Mouse (Mus musculus) liver, postnatal 0 days (tissue): ENCODE data around the gene Tacr2. TPM values are rescaled to one million over a fixed set of nuclear protein-coding genes. Genes with fewer than 3 reads are reported as not detected.
A peak's percentile ranks its signal among the peaks of the same experiment; 100 is the strongest.

Source experiments
- ATAC-seq: fragments of 200-750 bp; cut with Nextera tagmentation; 2 replicates; pipeline ENCODE4 v1.8.0; 2017; ENCODE audit warnings: mild to moderate bottlenecking, moderate library complexity
- DNase-seq: peaks from one replicate; pipeline ENCODE4 v3.0.0-alpha.2; 2016
- H3K27ac ChIP-seq: fragments of 300-500 bp; sonication (generic); 2 replicates; pipeline ENCODE4 v1.5.1; 2014; ENCODE audit warnings: antibody characterized with exemption, moderate library complexity, mild to moderate bottlenecking, low read depth
- H3K27me3 ChIP-seq: fragments of 300-500 bp; sonication (generic); 2 replicates; pipeline ENCODE4 v1.6.1; 2014; ENCODE audit warnings: low read length, control low read depth, mixed read lengths; ENCODE audit not compliant: insufficient read depth
- H3K36me3 ChIP-seq: fragments of 300-500 bp; sonication (generic); replicated peaks from 2 replicates; pipeline ENCODE4 v1.6.1; 2014; ENCODE audit warnings: mild to moderate bottlenecking, control low read depth, low read length, moderate library complexity, mixed read lengths; ENCODE audit not compliant: insufficient read depth
- H3K4me1 ChIP-seq: fragments of 300-500 bp; sonication (generic); 2 replicates; pipeline ENCODE4 v1.6.1; 2014; ENCODE audit warnings: antibody characterized with exemption, mild to moderate bottlenecking, control low read depth; ENCODE audit not compliant: insufficient read depth
- H3K4me2 ChIP-seq: fragments of 300-500 bp; sonication (generic); 2 replicates; pipeline ENCODE4 v1.6.1; 2014; ENCODE audit warnings: low read depth, mild to moderate bottlenecking, low read length, moderate library complexity, mixed read lengths
- H3K4me3 ChIP-seq: fragments of 300-500 bp; sonication (generic); 2 replicates; pipeline ENCODE4 v1.5.1; 2014; ENCODE audit warnings: low read depth, low read length
- H3K9ac ChIP-seq: fragments of 300-500 bp; sonication (generic); replicated peaks from 2 replicates; pipeline ENCODE4 v1.6.1; 2014; ENCODE audit warnings: mild to moderate bottlenecking, moderate library complexity
- H3K9me3 ChIP-seq: fragments of 300-500 bp; sonication (generic); 2 replicates; pipeline ENCODE4 v1.6.1; 2016; ENCODE audit warnings: mild to moderate bottlenecking, control low read depth, low read length, mixed read lengths
- CTCF ChIP-seq: sonication (generic); IDR thresholded peaks from 2 replicates; pipeline ENCODE4 v1.5.1; 2016; ENCODE audit warnings: antibody characterized with exemption, low read depth
- EP300 ChIP-seq: IDR thresholded peaks from 2 replicates; pipeline ENCODE4 v1.6.1; 2016; ENCODE audit warnings: antibody characterized with exemption, low read depth, mild to moderate bottlenecking
- WGBS: fragments of 180-500 bp; shearing (Covaris S2); extraction: QIAGEN DNeasy Blood & Tissue Kit; methylation state at CpG from one replicate; pipeline ENCODE4 v1.1.7; 2014; ENCODE audit not compliant: insufficient replicate concordance; 5-methylcytosine and 5-hydroxymethylcytosine counted together
- polyA plus RNA-seq: library from polyadenylated mRNA; unstranded; fragments of >200 nt; fragmentation: Nextera tagmentation; extraction: Ambion mirVana; gene quantifications from 2 replicates; pipeline ENCODE4 v1.2.1, GENCODE M21; 2015

Gene Tacr2
- polyA plus RNA-seq, 1 experiment from 2014 or later: not detected

GRCm38 (mm10) chr10:62313140-62313539 is 60.9 kb downstream of the Tacr2 start:
- peaks cover 22% of the 10 kb centered on the region for H3K4me1 ChIP-seq
- H3K4me3 ChIP-seq: no peak overlapping the region
- ATAC-seq: 0 out of 2 replicates have a peak, but pooled peaks have one; percentile 21
- H3K9me3 ChIP-seq: no peaks in the 10 kb centered on the region
- no peak overlapping the region for H3K9ac ChIP-seq
- DNase-seq: no peak
- H3K4me2 ChIP-seq: 0 out of 2 replicates have a peak overlapping the region, but pooled peaks have one; percentile 9
- 39% methylated on average over 10 of the region's 10 CpGs for WGBS
- H3K27me3 ChIP-seq: no peaks in the 10 kb centered on the region
- peaks cover 32% of the 10 kb centered on the region for H3K36me3 ChIP-seq
- no peak for TF ChIP-seq EP300
- no peak for TF ChIP-seq CTCF
- peak overlapping the region; percentile 29; the same call in 1 of the 2 replicates for H3K27ac ChIP-seq

DNA sequence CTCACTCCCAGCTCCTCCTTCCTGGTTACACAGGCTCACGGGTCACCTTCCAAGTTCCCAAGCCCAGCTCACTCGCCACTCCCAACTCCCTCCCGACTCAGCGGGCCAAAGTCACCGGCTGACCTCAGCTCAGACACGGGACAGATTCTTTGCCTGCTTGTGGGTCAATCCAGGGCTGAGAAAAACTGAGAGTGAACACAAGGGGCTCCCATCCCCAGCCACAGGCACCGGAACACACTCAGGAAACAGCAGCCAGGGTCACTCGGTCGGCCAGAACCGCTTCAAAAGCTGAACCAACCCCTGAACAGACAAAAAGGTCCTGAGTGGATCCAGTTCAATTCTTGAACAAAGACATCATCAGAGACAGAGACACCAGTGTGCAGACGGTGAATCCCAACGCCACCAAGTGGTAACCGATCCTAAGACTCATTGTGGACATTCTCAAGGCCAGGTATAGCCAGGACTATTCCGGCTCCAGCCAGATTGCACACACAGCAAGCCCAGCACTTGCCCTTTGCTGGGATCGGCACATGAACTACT is 61.7 kb downstream of the Tacr2 start:
- no peaks in the 10 kb centered on the region for H3K9me3 ChIP-seq
- WGBS: 51% methylated on average over 15 of the region's 15 CpGs
- peak overlapping the region; percentile 29; the same call in 1 of the 2 replicates for H3K27ac ChIP-seq
- no peak overlapping the region for H3K9ac ChIP-seq
- peaks cover 22% of the 10 kb centered on the region for H3K4me1 ChIP-seq
- DNase-seq (no peak), ATAC-seq (no peak)
- H3K36me3 ChIP-seq: peaks cover 26% of the 10 kb centered on the region
- H3K27me3 ChIP-seq: no peaks in the 10 kb centered on the region
- TF ChIP-seq CTCF (0 out of 2 replicates have a peak, but pooled peaks have one; percentile 7), EP300 (no peak)
- no peak overlapping the region for H3K4me2 ChIP-seq
- no peak overlapping the region for H3K4me3 ChIP-seq

Other genes starting within 250 kb of the Tacr2 start
- gene Neurog3, start 119.3 kb upstream of the Tacr2 start, polyA plus RNA-seq: not detected in 2 replicates
- 0.64 and 0.69 TPM in 2 replicates for gene Fam241b, start 108.5 kb upstream of the Tacr2 start, polyA plus RNA-seq
- gene Tspan15, start 21.2 kb upstream of the Tacr2 start, polyA plus RNA-seq: 11.5 and 13.0 TPM in 2 replicates
- 22.1 and 30.7 TPM in 2 replicates for gene Hk1, start 127.5 kb downstream of the Tacr2 start, polyA plus RNA-seq
- 0.45 and 0.48 TPM in 2 replicates for gene Hkdc1, start 170.1 kb downstream of the Tacr2 start, polyA plus RNA-seq
- 0.12 TPM in 1 of 2 replicates, not detected in the other for gene 4930507D05Rik, start 197.1 kb downstream of the Tacr2 start, polyA plus RNA-seq
- gene Supv3l1, start 197.3 kb downstream of the Tacr2 start, polyA plus RNA-seq: 7.3 and 8.6 TPM in 2 replicates
- gene Vps26a, start 234.4 kb downstream of the Tacr2 start, polyA plus RNA-seq: 32.1 and 33.8 TPM in 2 replicates